Mouse (Mus musculus) heart, adult 2 months (tissue): ENCODE measurements around the gene Gm30083. TPM values are rescaled to one million over a fixed set of nuclear protein-coding genes. Genes with fewer than 3 reads are reported as not detected.

Source experiments
- DNase-seq, 2 experiments: peaks; one replicate each; pipeline ENCODE4 v3.0.0; 2021
- H3K27ac ChIP-seq: fragments of 200-600 bp; 2 replicates; pipeline ENCODE4 v1.8.1; 2022
- H3K27me3 ChIP-seq: fragments of 200-500 bp; 2 replicates; pipeline ENCODE4 v1.6.1; 2012; ENCODE audit warnings: mild to moderate bottlenecking, low read length, inconsistent platforms, mixed read lengths; ENCODE audit not compliant: control insufficient read depth, insufficient read depth
- H3K36me3 ChIP-seq: fragments of 200-500 bp; 2 replicates; pipeline ENCODE4 v1.6.1; 2012; ENCODE audit warnings: low read length, inconsistent platforms; ENCODE audit not compliant: control insufficient read depth, insufficient read depth
- H3K4me1 ChIP-seq: fragments of 200-500 bp; 2 replicates; pipeline ENCODE4 v1.6.1; 2011; ENCODE audit warnings: low read length; ENCODE audit not compliant: control insufficient read depth, insufficient read depth
- H3K4me3 ChIP-seq: fragments of 200-600 bp; 2 replicates; pipeline ENCODE4 v1.8.1; 2022
- H3K79me2 ChIP-seq: fragments of 200-500 bp; replicated peaks from 2 replicates; pipeline ENCODE4 v1.6.1; 2012; ENCODE audit warnings: mild to moderate bottlenecking, inconsistent platforms, low read length, moderate library complexity, mixed read lengths; ENCODE audit not compliant: control insufficient read depth, insufficient read depth
- H3K9ac ChIP-seq: fragments of 200-500 bp; 2 replicates; pipeline ENCODE4 v1.6.1; 2012; ENCODE audit warnings: low read depth, mild to moderate bottlenecking, control low read depth, inconsistent platforms, low read length, mixed read lengths
- CTCF ChIP-seq: fragments of 200-600 bp; IDR thresholded peaks from 2 replicates; pipeline ENCODE4 v1.8.1; 2022; ENCODE audit warnings: antibody characterized with exemption, mild to moderate bottlenecking, moderate library complexity
- EP300 ChIP-seq: fragments of 200-500 bp; IDR thresholded peaks from 2 replicates; pipeline ENCODE4 v1.6.1; 2011; ENCODE audit warnings: low read depth, low read length, control low read depth; ENCODE audit not compliant: insufficient read depth
- POLR2A ChIP-seq: fragments of 200-500 bp; IDR thresholded peaks from 2 replicates; pipeline ENCODE4 v1.6.1; 2011; ENCODE audit warnings: mild to moderate bottlenecking, low read depth, low read length, control low read depth; ENCODE audit not compliant: insufficient read depth
- WGBS: fragments of 180-500 bp; shearing (Covaris S2); methylation state at CpG from one replicate; pipeline ENCODE4 v1.1.7; 2018; 5-methylcytosine and 5-hydroxymethylcytosine counted together
- intact Hi-C: fragments of 180-260 bp; cut with DNase I; formaldehyde crosslinking; loops from one replicate; pipeline ENCODE4 v1.15.1; 2025
- polyA plus RNA-seq: library from polyadenylated mRNA; depleted of rRNA; stranded (reverse); fragments of >200 nt; gene quantifications from 2 replicates; pipeline ENCODE4 v1.2.3, GENCODE M21; 2012
- total RNA-seq, 2 experiments: library from RNA; stranded (reverse); gene quantifications; 2 replicates each; pipeline ENCODE4 v1.2.3; 2021

Gene Gm30083
- total and polyA plus RNA-seq, 3 experiments = not detected

GRCm38 (mm10) chr14:33958186-33958585 lies 56.8 kb downstream of the Gm30083 start:
- no peak overlapping the region for H3K27ac ChIP-seq
- no peaks in the 10 kb centered on the region for H3K79me2 ChIP-seq
- intact Hi-C loops = loop anchor here (5.0 to 10.0 kb wide), 2 partner anchors 149 to 247 kb away; partner anchors contain the start of gene Gprin2
- WGBS = 57% methylated on average over 4 of the region's 4 CpGs
- no peaks in the 10 kb centered on the region for H3K27me3 ChIP-seq
- no peak overlapping the region for H3K9ac ChIP-seq
- TF ChIP-seq POLR2A (no peak), CTCF (no peak), EP300 (no peak)
- H3K4me3 ChIP-seq = no peak overlapping the region
- no peaks in the 10 kb centered on the region for H3K4me1 ChIP-seq
- H3K36me3 ChIP-seq = no peaks in the 10 kb centered on the region
- DNase-seq = no peak

GRCm38 (mm10) chr14:33956055-33956454 lies 58.9 kb downstream of the Gm30083 start:
- Histone ChIP-seq H3K79me2 (no peaks in the 10 kb centered on the region), H3K9ac (no peak overlapping the region), H3K36me3 (no peaks in the 10 kb centered on the region), H3K27me3 (no peaks in the 10 kb centered on the region), H3K27ac (no peak overlapping the region), H3K4me3 (no peak overlapping the region), H3K4me1 (no peaks in the 10 kb centered on the region)
- TF ChIP-seq POLR2A (no peak), CTCF (peak; percentile 21), EP300 (no peak)
- intact Hi-C loops = loop anchor here (5.0 to 10.0 kb wide), 2 partner anchors 151 to 249 kb away; partner anchors contain the start of gene Gprin2
- no peak for DNase-seq
- 66% methylated on average over 13 of the region's 13 CpGs for whole genome bisulfite sequencing

GRCm38 (mm10) chr14:33953761-33954160 lies 61.2 kb downstream of the Gm30083 start, which contains the start of gene Rbp3:
TSS of gene Rbp3 (plus strand) at chr14:33954003.
- DNase-seq = no peak
- intact Hi-C loops = loop anchor here (10.0 kb wide), 1 partner anchor 251 kb away; the partner anchor contains the start of gene Gprin2
- TF ChIP-seq CTCF = no peak
- TF ChIP-seq EP300 = no peak
- TF ChIP-seq POLR2A = no peak
- H3K36me3 ChIP-seq = no peaks in the 10 kb centered on the region
- no peak within 1 kb of the TSS for H3K27ac ChIP-seq
- H3K4me1 ChIP-seq = no peaks in the 10 kb centered on the region
- H3K27me3 ChIP-seq = no peaks in the 10 kb centered on the region
- H3K4me3 ChIP-seq = no peak within 1 kb of the TSS
- no peaks in the 10 kb centered on the region for H3K79me2 ChIP-seq
- no peak within 1 kb of the TSS for H3K9ac ChIP-seq
- 85% methylated on average over 5 of the region's 5 CpGs for WGBS

DNA sequence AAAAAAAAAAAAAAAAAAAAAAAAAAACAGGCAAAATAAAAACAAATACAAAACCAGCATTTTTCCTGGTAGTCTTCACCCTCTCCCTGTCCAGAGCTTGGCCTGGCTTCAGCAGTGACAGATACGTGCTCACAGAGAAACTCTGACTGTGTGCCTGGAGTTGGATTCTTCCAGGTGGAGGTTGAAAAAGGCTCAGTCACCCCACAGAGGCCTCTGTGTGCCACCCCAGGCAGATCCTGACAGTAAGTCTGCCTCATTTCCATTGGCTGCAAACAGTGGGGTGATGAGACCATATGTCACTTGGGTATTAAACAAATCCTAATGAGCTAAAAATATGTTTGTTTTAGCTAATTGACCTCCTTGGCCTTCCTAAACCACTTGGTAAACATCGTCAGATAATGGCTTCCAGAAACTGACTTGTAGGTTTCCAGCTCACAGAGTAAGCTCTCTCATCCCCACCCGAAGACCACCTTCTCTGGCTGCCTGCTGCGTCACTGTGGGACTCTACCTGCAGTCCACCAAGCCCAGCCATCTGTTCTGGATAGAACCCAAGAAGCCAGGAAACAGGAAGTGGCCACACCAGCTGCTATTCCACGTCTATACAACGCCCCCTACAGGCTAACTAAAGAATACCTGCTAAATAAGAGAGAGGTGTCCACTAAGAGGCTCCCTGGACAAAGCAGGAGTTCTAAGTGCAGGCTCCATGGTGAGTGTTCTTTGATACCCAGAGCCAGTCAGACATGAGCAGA lies 62.6 kb downstream of the Gm30083 start:
- no peak overlapping the region for H3K27ac ChIP-seq
- no peaks in the 10 kb centered on the region for H3K79me2 ChIP-seq
- intact Hi-C loops = loop anchor here (10.0 kb wide), 1 partner anchor 252 kb away; the partner anchor contains the start of gene Gprin2
- no peaks in the 10 kb centered on the region for H3K36me3 ChIP-seq
- TF ChIP-seq POLR2A = no peak
- TF ChIP-seq CTCF = no peak
- no peaks in the 10 kb centered on the region for H3K27me3 ChIP-seq
- no peaks in the 10 kb centered on the region for H3K4me1 ChIP-seq
- DNase-seq = no peak
- no peak overlapping the region for H3K9ac ChIP-seq
- 52% methylated on average over 6 of the region's 6 CpGs for WGBS
- no peak overlapping the region for H3K4me3 ChIP-seq

GRCm38 (mm10) chr14:33946125-33946524 lies 68.9 kb downstream of the Gm30083 start:
- Histone ChIP-seq H3K9ac (no peak overlapping the region), H3K4me1 (no peaks in the 10 kb centered on the region), H3K36me3 (no peaks in the 10 kb centered on the region), H3K27me3 (no peaks in the 10 kb centered on the region), H3K27ac (no peak overlapping the region), H3K4me3 (no peak overlapping the region), H3K79me2 (no peaks in the 10 kb centered on the region)
- TF ChIP-seq POLR2A (no peak), CTCF (no peak), EP300 (no peak)
- DNase-seq = no peak
- intact Hi-C loops = no loop called here
- 75% methylated on average over 6 of the region's 6 CpGs for WGBS

DNA sequence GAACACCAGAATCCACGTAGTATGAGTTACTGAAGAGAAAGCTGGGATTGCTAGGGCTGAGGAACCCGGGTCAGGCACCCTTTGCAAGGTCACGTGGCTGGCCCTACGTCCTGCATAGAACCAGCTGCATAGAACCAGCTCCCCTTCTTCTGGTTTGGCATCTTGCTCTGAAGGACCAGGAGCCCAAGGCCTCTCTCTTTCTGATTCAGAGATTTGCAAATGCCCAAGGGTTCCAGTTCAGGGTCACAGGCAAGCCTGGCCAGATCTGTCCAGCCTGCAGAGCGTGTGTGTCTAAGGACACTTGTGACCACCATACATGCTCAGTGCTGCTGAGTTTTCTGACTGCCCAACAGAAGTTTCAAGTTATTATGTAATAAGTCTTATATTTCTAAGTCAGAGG lies 72.8 kb downstream of the Gm30083 start:
- H3K4me3 ChIP-seq = no peak overlapping the region
- no peaks in the 10 kb centered on the region for H3K79me2 ChIP-seq
- H3K27me3 ChIP-seq = no peaks in the 10 kb centered on the region
- no peak overlapping the region for H3K9ac ChIP-seq
- H3K4me1 ChIP-seq = no peaks in the 10 kb centered on the region
- no peak overlapping the region for H3K27ac ChIP-seq
- 75% methylated on average over 5 of the region's 5 CpGs for WGBS
- TF ChIP-seq POLR2A (no peak), CTCF (no peak), EP300 (no peak)
- H3K36me3 ChIP-seq = no peaks in the 10 kb centered on the region
- no peak for DNase-seq
- intact Hi-C loops = no loop called here
